Mouse (Mus musculus): ENCODE measurements around the gene Chn2.

The Chn2 gene

DNA sequence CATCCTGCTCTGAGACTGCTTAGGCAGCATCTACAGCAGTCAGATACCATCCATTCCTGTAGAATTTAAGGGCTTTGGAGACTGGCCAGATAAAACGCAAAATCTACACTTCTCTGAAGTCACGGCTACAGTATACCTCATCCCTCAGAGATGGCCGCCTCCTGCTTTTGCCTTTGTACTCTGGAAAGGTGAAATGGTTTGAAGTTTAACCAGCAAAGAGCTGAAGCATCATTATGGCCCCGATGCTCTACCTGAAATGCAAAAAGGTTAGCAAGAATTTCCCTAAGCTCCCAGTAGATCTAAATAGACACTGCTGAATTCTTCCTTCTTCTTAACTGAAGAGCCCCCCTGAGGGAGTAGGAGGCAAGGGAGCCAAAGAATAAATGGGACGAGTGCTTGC is 202.4 kb downstream of the Chn2 start:
- DNase-seq (ENCODE audit: low spot score in 2 of 2), result no peak

DNA sequence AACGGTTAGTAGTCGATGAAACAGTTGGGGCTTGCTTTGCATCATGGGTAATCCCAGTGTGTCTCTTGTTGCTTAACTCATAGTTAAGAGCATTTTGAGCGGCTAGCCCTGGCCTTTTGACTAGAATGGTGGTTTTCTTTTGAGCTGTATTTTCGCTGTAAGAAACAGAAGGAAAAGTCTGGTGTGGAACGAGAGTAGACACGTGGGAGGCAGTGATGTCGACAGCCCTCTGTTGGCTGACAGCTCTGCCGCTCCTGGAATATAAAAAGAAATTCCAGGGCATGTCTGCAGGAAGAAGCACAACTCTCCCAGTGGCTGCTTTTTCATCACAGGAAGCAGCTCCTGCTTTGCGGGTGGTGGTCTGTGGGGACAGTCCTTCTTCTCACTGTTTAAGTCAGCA is 202.9 kb downstream of the Chn2 start:
- DNase-seq (ENCODE audit: low spot score in 2 of 2), result no peak

DNA sequence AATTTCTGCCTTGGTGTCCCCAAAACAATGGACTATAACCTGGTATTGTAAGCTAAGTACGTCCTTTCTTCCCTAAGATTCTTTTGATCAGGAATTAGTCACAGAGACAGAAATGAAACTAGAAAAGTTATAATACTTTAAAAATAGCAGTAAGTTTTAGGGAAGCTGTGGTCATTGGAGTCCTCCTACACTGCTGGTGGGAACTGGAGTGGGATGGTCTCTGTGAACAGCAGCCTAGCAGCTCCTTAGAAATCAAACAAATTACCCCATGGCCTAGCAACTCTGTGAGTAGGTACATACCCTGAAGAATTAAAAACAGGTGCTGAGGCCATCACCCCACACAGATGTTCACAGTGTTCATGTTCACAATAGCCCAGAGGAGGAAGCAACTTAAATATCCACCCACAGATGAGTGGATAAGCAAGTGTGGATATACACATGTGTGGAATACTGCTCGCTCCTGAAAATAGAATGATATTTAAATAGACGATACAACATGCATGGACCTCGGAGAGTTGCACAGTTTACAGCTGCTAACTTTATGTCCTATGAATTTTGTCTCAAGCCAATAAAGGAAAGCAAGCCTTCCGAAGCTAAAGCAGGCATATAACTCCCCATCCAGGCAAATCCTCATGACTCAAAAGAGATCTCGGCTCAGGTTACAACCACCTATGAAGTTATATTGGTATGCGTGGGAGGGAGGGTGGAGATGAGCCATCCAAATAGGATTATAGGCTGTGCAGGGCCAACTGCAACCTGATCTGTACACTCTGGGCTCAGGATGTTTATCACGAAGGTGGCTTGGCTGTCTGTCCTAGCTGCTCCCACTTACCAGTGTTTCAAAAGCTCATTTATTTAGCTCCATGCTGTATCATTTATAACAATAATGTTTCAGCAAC is 209.2 kb downstream of the Chn2 start:
- DNase-seq (ENCODE audit: low spot score in 2 of 2), result no peak

DNA sequence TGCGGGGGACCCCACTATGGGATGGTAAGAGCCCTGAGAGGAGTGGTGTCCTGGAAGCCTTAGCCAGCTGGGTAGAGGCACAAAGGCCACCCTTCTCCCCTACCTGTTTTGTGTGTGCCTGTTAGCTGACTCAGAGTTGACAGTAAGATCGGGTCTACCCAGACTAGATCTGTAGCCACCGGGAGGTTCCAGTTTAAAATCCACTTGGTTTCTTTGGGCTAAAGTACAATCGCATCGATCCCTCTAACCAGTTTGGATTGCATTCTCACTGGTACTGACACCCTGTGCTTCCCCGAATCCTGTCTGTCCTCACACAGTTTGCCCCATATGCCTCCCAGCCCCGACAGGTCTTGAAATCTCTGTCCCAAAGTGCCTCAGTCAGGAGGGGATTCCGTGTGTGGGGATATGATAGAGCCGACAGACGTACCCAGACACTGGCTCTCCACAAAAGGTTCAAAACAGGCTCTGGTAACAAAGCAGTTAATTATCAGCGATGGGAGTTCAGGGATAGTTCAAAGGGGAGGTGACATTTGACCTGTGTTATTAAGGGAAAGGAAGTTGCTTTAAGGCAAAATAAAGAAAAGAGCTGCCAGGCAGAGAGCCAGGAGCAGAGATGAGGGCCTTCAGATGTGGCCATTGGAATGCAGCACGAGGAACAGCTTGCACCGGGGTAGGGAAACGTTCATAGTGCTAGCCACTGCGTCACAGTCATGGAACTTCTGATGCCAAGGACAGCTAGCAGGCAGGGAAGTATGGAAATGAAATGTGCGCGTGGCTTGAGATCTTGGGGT is 212.2 kb downstream of the Chn2 start:
- DNase-seq (ENCODE audit: low spot score in 2 of 2), result no peak

DNA sequence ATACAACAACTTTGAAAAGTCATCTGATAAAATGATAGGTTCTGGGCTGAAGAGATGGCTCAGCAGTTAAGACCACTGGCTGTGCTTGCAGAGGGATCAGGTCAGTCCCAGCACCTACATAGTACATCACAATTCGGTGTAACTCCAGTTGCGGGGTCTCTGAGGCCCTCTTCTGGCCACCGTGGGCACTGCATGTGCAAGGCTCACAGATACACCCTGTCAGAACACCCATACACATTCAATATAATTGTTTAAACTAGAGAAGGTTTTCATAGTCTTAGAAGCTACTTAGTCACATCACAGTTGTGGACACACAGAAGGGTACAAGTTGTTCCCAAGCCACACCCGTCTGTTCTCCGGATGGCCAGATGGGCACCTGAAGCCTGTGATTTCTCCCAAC is 213.9 kb downstream of the Chn2 start:
- DNase-seq (ENCODE audit: low spot score in 2 of 2), result peak in 1 of 2 experiments; percentile 69

DNA sequence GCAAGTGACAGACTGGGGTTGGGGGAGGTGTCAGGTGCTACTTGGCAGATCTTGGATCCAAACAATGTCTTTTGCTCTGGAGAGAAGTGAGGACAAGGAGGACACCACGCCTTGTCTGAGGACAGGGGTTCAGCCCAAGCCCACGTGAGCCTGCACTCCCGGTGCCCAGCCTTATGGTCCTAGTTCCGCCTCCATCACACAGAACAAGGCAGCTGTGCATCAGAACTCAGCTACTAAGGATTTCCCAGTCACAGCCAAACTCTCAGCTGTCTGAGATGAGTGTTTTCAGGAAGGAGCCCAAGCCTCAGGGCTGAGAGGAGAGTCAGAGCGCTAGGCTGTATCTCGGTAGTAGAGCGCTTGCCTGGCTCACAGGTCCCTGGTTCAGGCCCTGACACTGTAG is 214.5 kb downstream of the Chn2 start:
- no peak for DNase-seq (ENCODE audit: low spot score in 2 of 2)

DNA sequence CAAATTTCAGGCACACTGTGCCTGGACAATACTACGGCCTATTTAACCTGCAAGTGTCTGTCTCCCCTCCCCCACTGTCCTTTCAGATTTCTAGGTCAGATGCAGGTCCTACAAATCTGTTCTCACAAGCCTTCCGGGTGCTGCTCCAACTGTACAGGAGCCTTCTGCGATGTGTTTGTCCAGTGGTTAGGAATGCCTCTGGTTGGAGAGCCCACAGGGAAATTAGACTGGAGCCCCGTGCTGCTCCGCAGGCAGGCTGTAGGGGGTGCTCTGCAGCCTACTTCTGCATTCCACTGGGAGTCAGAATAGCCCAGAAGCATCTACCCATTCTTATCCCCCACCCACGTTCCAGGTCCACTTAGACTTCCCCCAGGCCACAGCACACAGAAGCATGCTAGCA is 215.4 kb downstream of the Chn2 start:
- DNase-seq (ENCODE audit: low spot score in 2 of 2), result no peak

DNA sequence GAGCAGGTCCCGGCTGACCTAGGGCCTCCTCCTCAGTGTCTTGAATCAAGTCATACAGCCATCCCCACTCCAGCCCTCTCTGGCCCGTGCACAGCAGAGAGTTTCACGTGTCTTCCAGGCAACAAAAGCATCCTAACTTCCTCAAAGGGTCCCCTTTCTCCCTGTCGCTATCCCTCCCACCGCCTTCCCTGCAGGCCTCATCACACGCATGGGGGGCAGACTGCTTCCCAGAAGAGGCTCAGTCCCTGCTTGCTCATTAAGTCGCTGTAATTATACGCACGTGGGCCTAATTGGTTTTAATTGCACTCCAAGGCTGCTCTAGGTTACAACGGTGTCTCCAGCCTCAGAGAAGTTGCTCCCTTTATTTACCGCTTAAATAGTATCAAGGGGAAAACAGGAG is 216.0 kb downstream of the Chn2 start:
- no peak for DNase-seq (ENCODE audit: low spot score in 2 of 2)

DNA sequence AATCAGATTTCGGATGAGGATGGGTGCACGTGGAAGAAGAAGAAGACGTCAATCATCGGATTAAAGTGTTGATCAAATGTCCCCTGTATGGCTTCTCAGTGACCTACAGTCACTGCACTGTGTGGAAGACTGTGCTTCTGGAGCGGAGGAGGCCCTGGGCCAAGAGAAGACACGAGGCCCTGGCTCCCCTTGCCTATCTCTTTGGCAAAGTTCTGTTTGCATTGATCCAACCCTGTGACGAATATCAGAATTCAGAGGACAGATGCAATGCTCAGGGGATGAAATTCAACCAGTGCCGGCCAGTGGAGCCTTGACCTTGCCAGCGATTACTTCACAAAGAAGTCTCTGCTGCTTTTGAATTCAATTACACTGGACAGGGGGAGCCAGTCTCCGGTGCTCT is 217.0 kb downstream of the Chn2 start:
- no peak for DNase-seq (ENCODE audit: low spot score in 2 of 2)

DNA sequence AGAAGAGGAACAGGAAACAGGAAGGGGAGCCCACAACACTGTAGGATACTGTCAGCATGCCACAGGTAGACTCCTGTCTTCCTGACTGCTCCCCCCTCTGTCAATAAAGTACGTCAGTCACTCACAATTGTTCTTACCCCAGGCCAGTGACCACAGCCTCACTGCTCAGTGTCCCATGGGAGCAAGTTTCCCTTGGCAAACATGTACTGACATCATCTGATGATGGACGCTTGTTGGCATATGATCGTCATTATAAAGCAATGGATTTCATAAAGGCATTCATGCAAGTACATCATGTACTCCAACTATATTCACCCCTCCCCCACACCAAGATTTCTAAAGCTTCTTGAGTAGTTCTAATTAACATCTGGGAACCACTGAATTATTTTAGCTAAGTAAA is 218.2 kb downstream of the Chn2 start:
- DNase-seq (ENCODE audit: low spot score in 2 of 2), result no peak

DNA sequence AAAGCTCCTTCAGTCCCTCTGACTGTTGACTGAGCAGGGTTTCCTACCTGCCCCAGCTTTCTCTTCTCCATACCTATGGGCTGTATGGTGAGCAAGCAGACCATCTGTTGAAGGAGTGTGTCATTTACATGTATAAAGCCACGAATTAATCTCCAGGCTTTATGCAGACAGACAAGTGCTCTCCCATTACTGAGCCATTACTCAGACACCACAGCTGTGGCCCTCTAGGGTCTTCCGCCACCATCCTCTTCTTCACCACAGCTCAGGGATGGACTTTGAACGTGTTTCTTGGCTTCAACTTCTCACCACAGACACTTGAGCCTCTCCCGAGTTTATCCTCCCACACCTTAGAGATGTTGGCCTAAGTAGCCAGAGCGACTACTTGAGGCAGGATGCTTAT is 219.1 kb downstream of the Chn2 start:
- DNase-seq (ENCODE audit: low spot score in 2 of 2), result no peak

DNA sequence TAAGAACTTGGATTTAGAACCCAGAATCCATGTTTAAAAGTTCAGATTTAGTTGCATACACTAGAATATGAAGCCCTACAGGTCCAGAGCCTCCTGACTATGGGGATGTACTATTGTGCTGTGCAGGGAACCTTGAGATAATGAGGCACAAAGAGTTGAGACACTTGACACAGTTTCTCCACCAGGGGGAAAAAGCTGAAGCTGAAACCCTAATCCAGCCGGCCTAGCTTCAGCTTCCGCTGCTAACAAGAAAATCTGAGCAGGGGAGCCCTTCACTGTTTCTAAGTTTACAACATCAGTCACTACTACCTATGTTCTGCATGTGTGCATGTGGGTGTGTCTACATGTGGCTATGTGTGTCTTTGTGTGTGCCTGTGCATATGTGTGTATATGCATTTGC is 223.4 kb downstream of the Chn2 start:
- no peak for DNase-seq (ENCODE audit: low spot score in 2 of 2)

DNA sequence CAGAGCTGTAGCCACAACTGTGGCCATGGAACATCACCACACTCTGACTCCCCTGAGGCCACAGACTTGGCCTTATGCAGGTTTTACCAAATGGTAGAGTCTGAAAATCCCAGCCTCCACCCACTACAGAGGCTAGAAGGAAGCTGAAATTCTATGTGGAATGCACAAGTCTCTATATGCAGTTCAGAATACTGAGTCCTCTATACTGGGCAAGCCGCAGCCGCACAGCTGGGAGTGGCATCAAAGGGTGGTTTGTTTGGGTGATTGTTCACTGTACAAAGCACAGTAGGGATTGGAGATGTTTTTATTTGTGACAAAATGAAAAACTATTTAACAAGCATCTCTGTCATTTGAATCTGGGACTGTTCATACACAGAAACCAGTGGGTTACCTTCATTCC is 224.5 kb downstream of the Chn2 start:
- no peak for DNase-seq (ENCODE audit: low spot score in 2 of 2)

DNA sequence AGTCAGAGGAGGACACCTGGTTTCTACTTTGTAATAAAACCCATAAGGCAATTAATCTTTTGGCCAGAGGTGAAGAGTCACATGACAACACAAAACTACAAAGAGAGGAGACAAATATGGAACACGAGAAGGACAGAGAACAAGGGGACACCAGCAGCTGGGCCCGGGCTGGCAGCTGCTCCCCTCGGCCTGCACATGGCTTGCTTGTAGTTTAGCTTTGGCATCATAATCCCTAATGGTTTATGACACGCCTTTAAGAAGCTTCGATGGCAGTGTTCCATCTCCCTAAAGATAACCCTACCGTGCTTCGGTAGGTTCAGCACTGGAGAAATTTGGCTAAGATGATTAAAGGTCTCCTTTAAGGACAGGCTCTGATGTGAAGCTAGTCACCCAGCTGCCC is 225.2 kb downstream of the Chn2 start:
- DNase-seq (ENCODE audit: low spot score in 2 of 2), result no peak

DNA sequence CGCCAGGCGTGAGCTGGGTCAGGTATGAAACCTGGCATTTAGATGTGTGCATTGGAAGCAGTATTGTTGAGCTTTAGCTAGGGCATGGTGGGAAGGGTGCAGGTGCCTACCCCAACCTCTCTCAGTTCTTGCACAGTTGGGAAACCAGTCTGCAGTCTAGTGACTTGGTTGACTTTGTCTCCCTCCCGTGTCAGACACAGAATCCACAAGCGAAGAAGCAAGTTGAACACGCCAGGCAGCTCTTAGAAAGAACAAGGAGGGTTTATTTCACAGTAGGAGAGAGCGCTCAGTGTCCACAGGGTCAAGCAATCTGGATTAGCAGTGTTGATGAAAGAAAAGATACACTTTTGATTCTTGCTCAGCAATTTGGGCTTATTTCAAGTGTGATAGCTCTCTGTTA is 226.0 kb downstream of the Chn2 start:
- DNase-seq (ENCODE audit: low spot score in 2 of 2), result no peak

DNA sequence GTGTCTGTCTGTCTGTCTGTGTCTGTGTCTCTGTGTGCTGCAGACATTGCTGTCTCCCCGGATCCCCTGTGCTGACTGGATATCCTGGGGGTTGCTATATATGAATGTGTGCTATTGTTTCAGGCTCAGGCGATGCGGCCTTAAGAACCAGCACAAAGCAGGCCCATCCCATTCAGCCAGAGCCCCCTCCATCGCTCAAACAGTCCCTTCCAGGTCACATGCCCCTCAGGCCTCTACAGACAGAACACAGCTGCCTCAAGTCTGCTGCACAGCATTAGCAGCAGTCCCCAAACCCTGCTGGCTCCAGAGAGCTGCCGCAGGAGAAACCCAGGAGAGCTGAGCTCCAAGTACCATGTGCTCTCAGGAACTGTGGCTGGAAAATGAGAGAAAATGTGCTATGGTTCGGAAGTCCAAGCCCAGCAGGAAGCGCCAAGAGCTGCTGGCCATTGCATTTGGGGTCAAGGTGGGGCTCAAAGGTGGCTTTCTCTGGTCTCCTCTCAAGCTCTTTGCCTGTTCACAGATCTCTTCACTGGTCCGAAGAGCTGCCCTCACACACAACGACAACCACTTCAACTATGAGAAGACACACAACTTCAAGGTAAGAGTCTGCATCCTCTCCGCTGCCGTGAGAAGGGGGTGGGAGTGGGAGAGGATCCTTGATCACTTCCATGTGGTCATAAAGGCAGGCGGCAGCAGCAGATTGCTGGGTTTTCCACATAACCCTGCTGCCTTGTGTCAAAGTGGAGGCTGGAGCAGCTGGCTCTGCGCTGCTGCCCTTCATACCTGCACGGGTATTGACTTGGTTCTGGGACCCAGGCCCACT is 233.4 kb downstream of the Chn2 start:
- no peak for DNase-seq (ENCODE audit: low spot score in 2 of 2)

DNA sequence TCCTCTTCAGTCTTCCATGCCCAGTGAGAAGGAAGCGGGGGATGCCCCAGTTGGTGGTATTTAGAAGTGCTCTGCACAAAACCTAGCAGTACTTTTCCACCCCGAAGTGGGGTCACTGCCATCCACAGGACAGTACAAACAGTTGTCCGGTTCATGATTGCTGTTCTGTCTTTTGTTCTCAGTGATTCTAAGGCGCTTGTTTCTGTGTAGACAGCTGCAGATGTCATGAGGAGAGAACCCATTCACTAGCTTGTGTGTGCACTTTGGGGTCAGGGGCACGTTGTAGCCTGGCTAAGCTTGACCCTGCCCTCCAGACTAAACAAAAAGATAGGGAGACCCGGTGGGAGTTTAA is 234.0 kb downstream of the Chn2 start:
- no peak for DNase-seq (ENCODE audit: low spot score in 2 of 2)

DNA sequence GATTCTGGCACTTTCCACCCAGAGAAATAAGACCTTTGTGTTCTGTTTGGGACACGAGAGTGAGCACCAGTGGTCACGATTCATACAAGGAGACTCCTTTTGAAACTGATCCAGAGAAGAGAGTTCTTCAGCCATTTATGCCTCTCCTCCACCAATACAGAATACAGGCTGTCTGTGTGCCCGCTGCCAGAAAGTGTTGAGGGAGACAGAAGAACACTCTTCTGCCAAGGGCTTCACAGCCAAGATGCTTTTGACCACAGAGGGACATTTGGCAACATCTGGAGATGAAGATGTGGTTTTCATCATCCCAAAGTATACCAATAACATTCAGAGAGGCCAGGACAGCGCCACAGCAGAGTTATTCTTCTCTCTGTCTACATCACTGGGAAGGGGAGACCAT is 237.9 kb downstream of the Chn2 start:
- DNase-seq (ENCODE audit: low spot score in 2 of 2), result no peak

DNA sequence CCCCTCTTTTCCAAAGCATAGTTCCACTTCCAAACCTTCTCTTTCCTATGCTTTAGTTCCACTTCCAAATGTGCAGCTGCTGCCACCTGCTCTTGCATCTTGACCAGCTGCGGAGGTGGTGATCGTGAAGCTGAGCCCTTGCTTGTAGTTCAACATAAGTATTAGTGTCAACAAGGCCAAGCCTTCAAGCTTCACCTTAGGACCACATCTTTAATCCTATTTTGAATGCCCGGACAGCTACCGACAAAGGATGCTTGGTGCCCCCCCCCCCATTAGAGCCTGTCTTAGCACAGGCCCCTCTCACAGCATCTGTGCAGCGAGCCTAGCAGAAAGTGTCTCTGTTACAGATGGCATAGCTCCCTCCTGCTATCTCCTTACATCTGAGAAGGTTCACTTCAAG is 238.5 kb downstream of the Chn2 start:
- no peak for DNase-seq (ENCODE audit: low spot score in 2 of 2)

DNA sequence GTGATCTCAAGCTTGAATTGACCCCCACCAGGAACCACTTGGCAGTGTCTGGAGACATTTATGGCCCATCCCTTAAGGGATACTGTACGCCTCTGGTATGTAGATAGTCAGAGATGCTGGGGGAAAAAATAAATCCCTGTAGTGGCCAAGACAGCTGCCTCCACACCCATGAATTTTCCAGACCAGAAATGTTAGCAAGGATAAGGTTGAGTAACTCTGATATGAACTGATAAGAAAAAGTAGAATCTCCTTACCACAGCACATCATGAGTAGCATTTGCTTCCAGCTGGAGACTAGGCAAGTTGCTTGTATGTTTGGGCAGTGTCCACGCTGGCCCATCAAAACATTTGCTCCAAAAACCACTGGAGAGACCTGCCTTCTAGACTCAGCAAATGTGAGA is 239.3 kb downstream of the Chn2 start:
- DNase-seq (ENCODE audit: low spot score in 2 of 2), result no peak

DNA sequence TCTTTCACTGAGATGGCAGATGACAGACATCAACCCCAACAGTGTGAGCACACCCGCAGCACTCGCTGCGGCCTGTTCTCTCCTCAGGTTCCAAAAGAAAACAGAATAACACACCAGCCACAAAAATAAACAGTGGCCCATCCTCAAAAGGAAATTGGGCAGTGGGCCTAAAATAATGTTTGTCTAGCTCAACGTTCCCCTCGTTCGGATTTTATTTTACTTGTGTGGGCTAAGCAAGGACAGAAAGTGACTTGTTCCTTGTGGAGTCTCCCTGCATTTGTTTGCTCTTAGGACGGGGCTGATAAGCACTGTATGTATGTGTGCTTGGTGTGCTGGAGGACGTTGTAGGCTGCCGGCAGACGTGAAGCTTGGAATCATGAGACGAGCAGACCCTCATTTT is 240.0 kb downstream of the Chn2 start:
- DNase-seq (ENCODE audit: low spot score in 2 of 2), result no peak

DNA sequence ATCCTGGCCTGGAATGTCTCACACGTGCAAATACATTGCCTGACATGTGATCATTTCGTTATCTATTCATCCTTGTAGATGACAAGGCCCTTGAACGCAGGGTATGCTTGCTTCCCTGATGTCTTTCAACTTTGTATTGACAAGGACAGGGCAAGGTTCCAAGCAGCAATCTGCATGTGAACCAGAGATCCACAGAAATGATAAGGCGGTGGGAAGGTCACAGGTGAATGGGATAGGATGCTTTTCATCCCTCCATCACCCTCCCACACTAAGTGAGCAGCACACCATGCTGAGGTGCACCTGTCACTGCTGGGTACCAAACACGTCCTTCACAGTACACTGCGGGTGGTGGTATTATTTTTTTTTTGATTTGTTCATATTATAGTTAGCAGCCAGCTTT is 240.9 kb downstream of the Chn2 start:
- no peak for DNase-seq (ENCODE audit: low spot score in 2 of 2)

DNA sequence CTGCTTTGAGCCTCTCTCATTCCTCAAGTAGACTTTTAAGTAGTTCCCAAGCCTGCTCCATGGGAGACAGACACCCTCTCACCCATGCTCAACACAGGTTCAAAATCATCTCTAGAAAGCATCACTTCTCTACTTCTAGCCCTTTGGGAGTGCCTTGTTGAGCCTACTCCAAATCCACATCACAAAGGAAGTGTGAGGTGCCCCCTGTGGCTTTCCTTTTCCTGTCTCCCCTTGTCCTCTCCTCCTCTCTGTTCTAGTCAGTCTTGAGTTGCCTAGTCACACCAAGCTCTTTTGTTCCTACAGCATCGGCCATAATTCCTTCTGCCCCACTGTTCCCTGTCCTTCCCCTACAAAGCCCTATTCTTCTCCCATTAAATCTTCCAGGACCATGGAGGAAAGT is 243.9 kb downstream of the Chn2 start:
- DNase-seq (ENCODE audit: low spot score in 2 of 2), result no peak

Data from spleen, postnatal 4 days (tissue).